9 mouse cellular contexts compared by ENCODE assay signal in the genomic region with DNA sequence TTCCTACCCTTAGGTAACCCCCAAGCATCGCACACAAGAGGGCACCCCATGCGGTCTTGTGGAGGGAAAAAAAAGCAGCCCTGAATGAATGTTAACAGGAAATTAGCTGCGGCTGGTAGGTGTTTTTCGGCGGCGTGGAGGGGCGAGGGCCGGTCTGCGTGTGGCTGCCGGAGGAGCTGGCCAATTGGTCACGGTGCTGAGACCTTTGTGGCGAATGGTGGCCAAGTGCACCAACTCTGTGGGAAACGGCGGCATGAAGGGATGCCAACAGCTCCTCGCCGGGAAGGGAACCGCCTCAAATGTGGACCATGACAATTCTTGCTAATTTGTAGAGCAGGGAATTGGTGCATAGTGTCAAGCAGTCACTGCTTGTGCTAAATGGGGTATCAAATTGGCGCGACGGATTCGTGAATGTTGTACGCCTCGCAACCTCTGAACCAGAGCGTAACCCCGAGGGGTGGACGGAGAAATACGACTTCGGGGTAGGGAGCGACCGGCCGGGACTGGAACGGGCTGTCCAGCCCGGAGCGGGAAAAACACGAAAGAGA. TPM values are rescaled to one million over a fixed set of nuclear protein-coding genes. Genes with fewer than 3 reads are reported as not detected.
DNase-seq lines count a peak whose midpoint lies in the region; ATAC-seq and TF ChIP-seq lines count a peak whose summit lies in the region.
"Had no signal": no experiment of that assay in that cellular context is flagged by ENCODE, and none has a peak within 500 bp of the region (broad histone marks: within the 10 kb centered on the region; RNA-seq: fewer than 3 reads in every experiment).

No protein-coding gene starts in this region.

- no peaks in the 10 kb centered on the region; the same call in 1 of the 2 replicates for H3K4me1 ChIP-seq in lung, embryonic 14.5 days (ENCODE audit: insufficient read depth)
- peaks cover 50% of the 10 kb centered on the region for H3K4me1 ChIP-seq in embryonic facial prominence, embryonic 10.5 days
- H3K4me1 ChIP-seq in neural tube, embryonic 14.5 days (ENCODE audit: control insufficient read depth, insufficient read depth, low read length): 0 out of 2 replicates have a peak, but pooled peaks cover 9% of the 10 kb centered on the region

- no peak overlapping the region; the same call in 1 of the 2 replicates for H3K4me3 ChIP-seq in lung, embryonic 14.5 days (ENCODE audit: low read depth, low read length)
- peak overlapping the region; percentile 40 for H3K4me3 ChIP-seq in embryonic facial prominence, embryonic 10.5 days
- H3K4me3 ChIP-seq in neural tube, embryonic 14.5 days (ENCODE audit: low read depth, low read length): no peak overlapping the region
- H3K4me3 ChIP-seq in layer of hippocampus, adult 2 months: no peak overlapping the region

- WGBS in lung, embryonic 14.5 days: 1% methylated on average over 35 of the region's 35 CpGs
- WGBS in embryonic facial prominence, embryonic 10.5 days: under 1% methylated on average over 35 of the region's 35 CpGs
- WGBS in neural tube, embryonic 14.5 days: under 1% methylated on average over 35 of the region's 35 CpGs

- no peak overlapping the region for H3K9ac ChIP-seq in lung, embryonic 14.5 days
- H3K9ac ChIP-seq in neural tube, embryonic 14.5 days (replicated peaks; ENCODE audit: low read depth, low read length): no peak overlapping the region

- H3K27me3 ChIP-seq in lung, embryonic 14.5 days (ENCODE audit: insufficient read depth, low read length): peaks cover 96% of the 10 kb centered on the region
- peaks cover 100% of the 10 kb centered on the region for H3K27me3 ChIP-seq in embryonic facial prominence, embryonic 10.5 days (replicated peaks; ENCODE audit: low read depth, poor library complexity, severe bottlenecking)
- H3K27me3 ChIP-seq in neural tube, embryonic 14.5 days (ENCODE audit: control insufficient read depth, insufficient read depth, low read length): peaks cover 66% of the 10 kb centered on the region

- intact Hi-C loops in left cerebral cortex, postnatal 14 days (cut with DNase I): loop anchor here (5.0 kb wide), 2 partner anchors 42 to 277 kb away; partner anchors contain the start of gene Slc6a5

- peak overlapping the region; percentile 66; the same call in 1 of the 2 replicates for H3K4me2 ChIP-seq in lung, embryonic 14.5 days
- no peak overlapping the region for H3K4me2 ChIP-seq in neural tube, embryonic 14.5 days (ENCODE audit: low read depth, low read length)

- TF ChIP-seq CTCF in lung, embryonic 14.5 days (IDR thresholded peaks at IDR 0.05; ENCODE audit: low read depth): no peak
- no peak for TF ChIP-seq CTCF in layer of hippocampus, adult 2 months (conservative IDR thresholded peaks at IDR 0.05)

- no peak for ATAC-seq in lung, embryonic 14.5 days (ENCODE audit: insufficient read depth)
- peak; percentile 20 for ATAC-seq in inflammation-experienced regulatory T-cells, adult 6 months
- peak; percentile 25; the same call in 1 of the 2 replicates for ATAC-seq in neural tube, embryonic 14.5 days (ENCODE audit: low read depth)

- H3K9me3 ChIP-seq in lung, embryonic 14.5 days (ENCODE audit: low read depth, low read length): no peaks in the 10 kb centered on the region
- no peaks in the 10 kb centered on the region for H3K9me3 ChIP-seq in embryonic facial prominence, embryonic 10.5 days
- H3K9me3 ChIP-seq in neural tube, embryonic 14.5 days (ENCODE audit: control insufficient read depth, low read length): no peaks in the 10 kb centered on the region

- H3K36me3 ChIP-seq in lung, embryonic 14.5 days (ENCODE audit: insufficient read depth): no peaks in the 10 kb centered on the region
- no peaks in the 10 kb centered on the region for H3K36me3 ChIP-seq in embryonic facial prominence, embryonic 10.5 days (replicated peaks)
- no peaks in the 10 kb centered on the region for H3K36me3 ChIP-seq in neural tube, embryonic 14.5 days (ENCODE audit: control insufficient read depth, insufficient read depth, low read length)

- no peak overlapping the region for H3K27ac ChIP-seq in lung, embryonic 14.5 days (ENCODE audit: low read depth)
- no peak overlapping the region for H3K27ac ChIP-seq in embryonic facial prominence, embryonic 10.5 days (replicated peaks)
- H3K27ac ChIP-seq in neural tube, embryonic 14.5 days (ENCODE audit: low read depth, low read length): no peak overlapping the region
- no peak overlapping the region for H3K27ac ChIP-seq in layer of hippocampus, adult 2 months

- DNase-seq in lung, embryonic 14.5 days: peak; percentile 10
- no peak for DNase-seq in lung, postnatal 14 days
- DNase-seq in embryonic facial prominence, embryonic 10.5 days (ENCODE audit: low spot score): peak; percentile 61
- DNase-seq in left cerebral cortex, postnatal 14 days (ENCODE audit: low spot score in 2 of 2): no peak
- DNase-seq in layer of hippocampus, adult 2 months (ENCODE audit: low spot score in 2 of 2): no peak
- DNase-seq in adrenal gland, adult 18-20 months (ENCODE audit: low spot score in 2 of 2): no peak

RNA-seq across cellular contexts. Expression of gene Dbx1, which starts 1.5 kb away (rescaled TPM):
- polyA plus RNA-seq in lung, embryonic 14.5 days (2014; fragmentation: Nextera tagmentation; extraction: Ambion mirVana): not detected in 2 replicates
- polyA plus RNA-seq in embryonic facial prominence, embryonic 10.5 days (2016; fragmentation: Nextera tagmentation; extraction: Ambion mirVana): 5.1 and 22.0 TPM in 2 replicates
- not detected for polyA plus RNA-seq in inflammation-experienced regulatory T-cells, adult 6 months (2017; shearing (Covaris generic))
- polyA plus RNA-seq in neural tube, embryonic 14.5 days (2014; fragmentation: Nextera tagmentation; extraction: Ambion mirVana): 1.9 and 2.7 TPM in 2 replicates
- not detected for total RNA-seq in left cerebral cortex, postnatal 14 days (2021)
- total RNA-seq in layer of hippocampus, adult 2 months (2021): not detected
- not detected for total RNA-seq in adrenal gland, adult 18-20 months (2021)
- total RNA-seq: adrenal gland, postnatal 4 days had no signal

Comparison
In these comparisons a context has a peak if more than half of its experiments do, and no peak if none do; other contexts are left out.
1. DNase-seq: peak in lung, embryonic 14.5 days (single experiment) and embryonic facial prominence, embryonic 10.5 days (single experiment); none in lung, postnatal 14 days (single experiment), left cerebral cortex, postnatal 14 days (0 of 2), layer of hippocampus, adult 2 months (0 of 2) and adrenal gland, adult 18-20 months (0 of 2).